Mouse (Mus musculus) hindbrain, embryonic 14.5 days (tissue): Measurements from ENCODE around the gene Ddx20. TPM values are rescaled to one million over a fixed set of nuclear protein-coding genes. Genes with fewer than 3 reads are reported as not detected.

Experiments used
- polyA plus RNA-seq: library from polyadenylated mRNA; unstranded; fragments of >200 nt; fragmentation: Nextera tagmentation; extraction: Ambion mirVana; gene quantifications from 2 replicates; pipeline ENCODE4 v1.2.1, GENCODE M21; 2014

Ddx20 gene
- polyA plus RNA-seq, 1 experiment from 2014 or later = 21.6 TPM

Other genes with a start within 250 kb of the Ddx20 start
- 11.7 and 12.3 TPM in 2 replicates for gene Kcnd3, start 235.2 kb downstream of the Ddx20 start, polyA plus RNA-seq
- 4.6 and 5.5 TPM in 2 replicates for gene Inka2, start 17.0 kb upstream of the Ddx20 start, polyA plus RNA-seq
- 67.8 and 68.5 TPM in 2 replicates for gene Rap1a, start 113.8 kb upstream of the Ddx20 start, polyA plus RNA-seq
- 0.27 TPM in 1 of 2 replicates, not detected in the other for gene Adora3, start 183.3 kb upstream of the Ddx20 start, polyA plus RNA-seq
- not detected in 2 replicates for gene Tmigd3, start 183.3 kb upstream of the Ddx20 start, polyA plus RNA-seq
- gene I830077J02Rik, start 245.1 kb upstream of the Ddx20 start, polyA plus RNA-seq = 0.17 and 0.46 TPM in 2 replicates